In genomic region chr9:101404441-101405081, GRCm38 (mm10) we compare ENCODE assay signal across 9 mouse cellular contexts.
A peak's percentile ranks its signal among the peaks of the same experiment; 100 is the strongest.
DNase-seq lines count a peak whose midpoint lies in the region; ATAC-seq and TF ChIP-seq lines count a peak whose summit lies in the region.
"Had no signal": no experiment of that assay in that cellular context is flagged by ENCODE, and none has a peak within 500 bp of the region (broad histone marks: within the 10 kb centered on the region; RNA-seq: fewer than 3 reads in every experiment).

No protein-coding gene starts in this region.

- H3K36me3 ChIP-seq in intestine, embryonic 15.5 days: no peaks in the 10 kb centered on the region
- H3K36me3 ChIP-seq in intestine, postnatal 0 days (ENCODE audit: control insufficient read depth, insufficient read depth): no peaks in the 10 kb centered on the region
- H3K36me3 ChIP-seq in forebrain, embryonic 13.5 days (ENCODE audit: poor library complexity, severe bottlenecking): no peaks in the 10 kb centered on the region
- H3K36me3 ChIP-seq: G1E had no signal

- TF ChIP-seq CTCF in intestine, postnatal 0 days (IDR thresholded peaks at IDR 0.05; ENCODE audit: low read depth): no peak

- no peaks in the 10 kb centered on the region for H3K9me3 ChIP-seq in intestine, embryonic 15.5 days
- no peaks in the 10 kb centered on the region for H3K9me3 ChIP-seq in intestine, postnatal 0 days (ENCODE audit: control insufficient read depth)
- H3K9me3 ChIP-seq in forebrain, embryonic 13.5 days (replicated peaks): no peaks in the 10 kb centered on the region

- H3K27me3 ChIP-seq in intestine, embryonic 15.5 days (replicated peaks): no peaks in the 10 kb centered on the region
- no peaks in the 10 kb centered on the region for H3K27me3 ChIP-seq in intestine, postnatal 0 days (replicated peaks; ENCODE audit: control insufficient read depth, insufficient read depth, low read length)
- H3K27me3 ChIP-seq in forebrain, embryonic 13.5 days: no peaks in the 10 kb centered on the region

- ATAC-seq in intestine, embryonic 15.5 days: no peak
- ATAC-seq in intestine, postnatal 0 days: no peak
- peak; percentile 90 for ATAC-seq in forebrain, embryonic 13.5 days

- no peak overlapping the region for H3K27ac ChIP-seq in intestine, embryonic 15.5 days
- H3K27ac ChIP-seq in intestine, postnatal 0 days (ENCODE audit: low read depth, low read length): no peak overlapping the region
- H3K27ac ChIP-seq in forebrain, embryonic 13.5 days: peak overlapping the region; percentile 73

- no peak overlapping the region for H3K9ac ChIP-seq in intestine, embryonic 15.5 days
- H3K9ac ChIP-seq in intestine, postnatal 0 days (ENCODE audit: low read depth, low read length): no peak overlapping the region
- 0 out of 2 replicates have a peak overlapping the region, but pooled peaks have one; percentile 8 for H3K9ac ChIP-seq in forebrain, embryonic 13.5 days

- 33% methylated on average over 13 of the region's 13 CpGs for WGBS in intestine, embryonic 15.5 days
- WGBS in intestine, postnatal 0 days: 43% methylated on average over 13 of the region's 13 CpGs
- 17% methylated on average over 13 of the region's 13 CpGs for WGBS in forebrain, embryonic 13.5 days

- H3K4me3 ChIP-seq in intestine, embryonic 15.5 days (replicated peaks): no peak overlapping the region
- H3K4me3 ChIP-seq in intestine, postnatal 0 days (ENCODE audit: low read depth, low read length): no peak overlapping the region
- H3K4me3 ChIP-seq in forebrain, embryonic 13.5 days: no peak overlapping the region

- DNase-seq in brain, adult 2 months (ENCODE audit: low read depth, low spot score): peak; percentile 80
- DNase-seq in neural tube, embryonic 10.5 days (ENCODE audit: extremely low spot score, low spot score): peak; percentile 12
- no peak for DNase-seq in kidney, adult 11 months
- DNase-seq in gastrocnemius, adult 18-20 months (ENCODE audit: low spot score): no peak
- DNase-seq in thymus, postnatal 36 days: no peak

- H3K4me1 ChIP-seq in intestine, embryonic 15.5 days (replicated peaks): 0 out of 2 replicates have a peak, but pooled peaks cover 5% of the 10 kb centered on the region
- no peaks in the 10 kb centered on the region for H3K4me1 ChIP-seq in intestine, postnatal 0 days (replicated peaks; ENCODE audit: control insufficient read depth, insufficient read depth, low read length)
- peaks cover 39% of the 10 kb centered on the region for H3K4me1 ChIP-seq in forebrain, embryonic 13.5 days

- H3K4me2 ChIP-seq in intestine, embryonic 15.5 days (replicated peaks): 0 out of 2 replicates have a peak overlapping the region, but pooled peaks have one; percentile 9
- no peak overlapping the region for H3K4me2 ChIP-seq in intestine, postnatal 0 days (replicated peaks; ENCODE audit: low read depth)
- peak overlapping the region; percentile 24 for H3K4me2 ChIP-seq in forebrain, embryonic 13.5 days

Comparison
In these comparisons a context has a peak if more than half of its experiments do, and no peak if none do; other contexts are left out.
1. DNase-seq: peak in brain, adult 2 months (single experiment) and neural tube, embryonic 10.5 days (single experiment); none in kidney, adult 11 months (single experiment), gastrocnemius, adult 18-20 months (single experiment) and thymus, postnatal 36 days (0 of 2).